Mouse (Mus musculus) embryo, embryonic 10.5 days (tissue): ENCODE data around the gene Ercc1.

Experiments
- DNase-seq: peaks from one replicate; pipeline ENCODE4 v3.0.0-alpha.2; 2015; ENCODE audit warnings: low spot score

Gene Ercc1

GRCm38 (mm10) chr7:19338060-19338459 lies 6.5 kb upstream of the Ercc1 start:
- no peak for DNase-seq

- no peak for DNase-seq
Observed at GRCm38 (mm10) chr7:19338596-19338995, 6.0 kb upstream of the Ercc1 start.

- no peak for DNase-seq
Observed at GRCm38 (mm10) chr7:19341250-19341649, 3.3 kb upstream of the Ercc1 start.

GRCm38 (mm10) chr7:19341761-19342409 lies 2.7 kb upstream of the Ercc1 start:
- no peak for DNase-seq

GRCm38 (mm10) chr7:19342481-19343027 lies 2.0 kb upstream of the Ercc1 start:
- DNase-seq, result peak; percentile 93

- DNase-seq, result peak; percentile 93
Observed at GRCm38 (mm10) chr7:19343210-19343808, 1.3 kb upstream of the Ercc1 start.

- DNase-seq, result peak; percentile 99
Observed at GRCm38 (mm10) chr7:19344938-19345471, 427 bp downstream of the Ercc1 start.

- DNase-seq, result no peak
Observed at GRCm38 (mm10) chr7:19349188-19349915, 4.8 kb downstream of the Ercc1 start.

- no peak for DNase-seq
Observed at GRCm38 (mm10) chr7:19350221-19350620, 5.6 kb downstream of the Ercc1 start.

- DNase-seq, result no peak
Observed at GRCm38 (mm10) chr7:19354991-19355390, 10.4 kb downstream of the Ercc1 start.

- no peak for DNase-seq
Observed at GRCm38 (mm10) chr7:19356311-19356710, 11.7 kb downstream of the Ercc1 start.

- DNase-seq, result no peak
Observed at GRCm38 (mm10) chr7:19357381-19358375, 13.1 kb downstream of the Ercc1 start.

GRCm38 (mm10) chr7:19358634-19359033 lies 14.1 kb downstream of the Ercc1 start:
- no peak for DNase-seq

GRCm38 (mm10) chr7:19359299-19359891 lies 14.8 kb downstream of the Ercc1 start, which contains the start of the genes Cd3eap and Ppp1r13l:
TSS of gene Cd3eap (minus strand) at chr7:19359483.
TSS of gene Ppp1r13l (plus strand) at chr7:19359749.
- DNase-seq, result peak; percentile 94

- DNase-seq, result peak; percentile 70
Observed at GRCm38 (mm10) chr7:19359892-19360641, 15.5 kb downstream of the Ercc1 start.

GRCm38 (mm10) chr7:19360944-19361343 lies 16.4 kb downstream of the Ercc1 start:
- peak; percentile 94 for DNase-seq

GRCm38 (mm10) chr7:19361720-19362119 lies 17.1 kb downstream of the Ercc1 start:
- peak; percentile 77 for DNase-seq

- no peak for DNase-seq
Observed at GRCm38 (mm10) chr7:19362276-19362675, 17.7 kb downstream of the Ercc1 start.

GRCm38 (mm10) chr7:19363881-19364280 lies 19.3 kb downstream of the Ercc1 start:
- peak; percentile 74 for DNase-seq

- DNase-seq, result no peak
Observed at GRCm38 (mm10) chr7:19365376-19365775, 20.8 kb downstream of the Ercc1 start.
